Mouse (Mus musculus) frontal cortex, adult (tissue): ENCODE measurements around the gene 5730522E02Rik.

Experiments used
- ATAC-seq: cut with Nextera tagmentation; 2 replicates; pipeline ENCODE4 v1.9.2; 2017; ENCODE audit warnings: mild to moderate bottlenecking, moderate library complexity, mixed read lengths; ENCODE audit not compliant: low TSS enrichment

5730522E02Rik gene

DNA sequence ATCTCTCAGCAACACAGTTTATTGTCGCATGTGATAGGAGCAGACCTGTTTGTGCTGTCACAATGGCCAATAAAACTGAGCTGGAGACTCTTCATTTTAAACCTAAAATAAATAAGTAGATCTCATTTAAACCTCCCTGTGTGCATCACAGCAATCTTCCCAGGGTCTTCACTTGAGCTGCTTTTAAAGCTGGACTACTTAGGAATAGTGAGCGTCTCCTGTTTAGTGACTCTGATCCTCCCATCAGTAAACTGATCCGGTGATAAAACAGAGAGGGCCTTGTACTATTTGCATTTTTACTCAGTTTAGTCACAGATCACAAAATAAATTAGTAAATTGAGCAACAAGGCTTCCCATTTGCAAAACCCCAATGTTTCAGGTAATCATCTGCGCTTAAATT is 206.5 kb downstream of the 5730522E02Rik start:
- no peak for ATAC-seq

DNA sequence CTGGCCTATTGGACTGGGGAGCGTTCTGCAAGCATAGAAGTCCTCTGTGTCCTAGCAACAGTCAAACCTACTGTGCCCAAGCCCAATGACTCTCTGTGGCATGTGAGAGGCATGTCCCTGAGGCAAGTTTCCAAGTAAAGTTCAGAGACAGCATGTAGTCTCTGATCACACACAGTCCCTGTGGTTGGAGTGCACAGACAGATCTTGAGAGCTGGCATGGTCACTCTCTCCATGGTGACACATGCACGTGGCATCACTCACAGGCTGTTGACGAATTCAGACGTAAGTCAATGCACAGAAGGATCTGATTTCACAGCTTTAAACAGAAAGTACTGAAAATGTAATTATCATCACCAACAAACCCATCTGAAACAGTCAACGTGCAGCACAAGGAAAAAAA is 210.8 kb downstream of the 5730522E02Rik start:
- ATAC-seq: no peak

DNA sequence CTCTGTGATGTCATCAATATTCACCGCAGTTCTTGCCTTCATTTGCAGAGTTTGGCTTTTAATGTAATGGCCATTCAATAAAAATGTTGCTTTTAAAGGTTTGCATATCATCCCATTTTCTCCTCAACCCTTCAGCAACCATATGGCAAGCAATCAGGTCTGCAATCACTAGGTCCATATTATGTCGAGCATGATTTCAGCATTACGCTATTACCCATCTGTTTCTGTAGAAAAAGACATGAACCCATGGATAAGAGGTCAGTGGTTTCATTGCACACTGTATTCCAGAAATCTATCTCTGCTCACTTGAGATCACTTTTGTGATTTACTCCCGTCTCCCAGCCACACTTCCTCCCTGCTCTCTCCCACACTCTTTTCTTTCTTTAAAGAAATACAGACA is 213.1 kb downstream of the 5730522E02Rik start:
- no peak for ATAC-seq

DNA sequence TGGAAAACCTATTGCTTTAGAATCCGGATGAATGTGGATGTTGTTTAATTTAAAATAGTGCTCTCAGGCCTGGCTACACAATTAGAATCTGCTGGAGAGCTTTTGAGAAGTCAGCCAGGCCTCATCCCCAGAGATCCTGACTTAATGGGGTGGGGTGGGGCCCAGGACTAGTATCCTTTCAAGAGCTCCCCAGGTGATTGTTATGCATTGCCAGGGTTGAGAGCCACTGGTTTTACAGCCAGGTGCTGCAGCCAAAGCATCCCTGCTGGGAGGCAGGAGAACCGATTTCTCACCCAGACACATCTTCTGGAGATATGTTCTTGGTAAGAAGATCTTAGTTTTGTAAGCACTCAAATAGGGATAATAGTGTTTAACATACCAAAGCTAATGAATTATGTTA is 216.4 kb downstream of the 5730522E02Rik start:
- ATAC-seq: 0 out of 2 replicates have a peak, but pooled peaks have one; percentile 5

DNA sequence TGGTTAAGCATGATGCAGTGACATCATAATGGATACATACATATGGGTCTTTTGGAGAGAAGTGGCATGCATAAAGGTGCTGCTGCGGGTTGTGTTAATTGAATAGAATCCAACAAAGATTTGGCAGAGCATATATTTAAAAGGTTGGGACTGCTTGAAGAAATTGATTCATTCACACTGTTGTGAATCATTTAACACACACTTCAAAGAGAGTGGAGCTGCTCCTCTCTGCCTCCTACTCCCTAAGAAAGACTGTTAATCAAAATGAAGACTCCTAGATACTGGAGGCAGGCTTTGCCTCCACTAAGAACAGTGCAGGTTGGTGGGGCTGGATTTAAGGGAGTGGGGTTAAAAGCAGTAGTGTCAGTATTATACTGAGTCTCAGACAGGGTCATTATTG is 218.3 kb downstream of the 5730522E02Rik start:
- peak; percentile 52 for ATAC-seq

DNA sequence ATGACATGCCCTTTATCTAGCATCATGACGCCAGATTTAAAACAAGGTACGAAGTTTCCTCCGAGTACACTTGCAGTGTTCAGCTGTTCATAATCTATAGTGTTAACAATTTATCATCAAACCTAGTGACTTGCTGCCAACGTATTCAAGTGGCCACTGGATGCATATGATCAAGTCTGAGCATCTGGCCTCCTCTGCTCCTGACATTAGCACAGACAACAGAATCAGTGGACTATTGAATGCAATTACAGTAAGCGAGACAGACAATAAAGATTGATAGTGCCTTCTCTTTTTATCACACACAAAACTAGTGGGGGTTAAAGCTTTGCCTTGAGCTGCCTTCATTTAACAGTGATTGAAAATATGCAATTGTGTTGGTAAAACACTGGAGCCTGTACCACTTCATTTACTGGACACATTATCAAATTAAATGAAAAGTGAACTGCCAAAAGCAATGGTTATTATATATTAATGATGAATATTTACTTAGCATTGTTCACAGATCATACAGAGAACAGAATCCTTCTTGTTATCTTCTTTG is 231.8 kb downstream of the 5730522E02Rik start:
- ATAC-seq: no peak

DNA sequence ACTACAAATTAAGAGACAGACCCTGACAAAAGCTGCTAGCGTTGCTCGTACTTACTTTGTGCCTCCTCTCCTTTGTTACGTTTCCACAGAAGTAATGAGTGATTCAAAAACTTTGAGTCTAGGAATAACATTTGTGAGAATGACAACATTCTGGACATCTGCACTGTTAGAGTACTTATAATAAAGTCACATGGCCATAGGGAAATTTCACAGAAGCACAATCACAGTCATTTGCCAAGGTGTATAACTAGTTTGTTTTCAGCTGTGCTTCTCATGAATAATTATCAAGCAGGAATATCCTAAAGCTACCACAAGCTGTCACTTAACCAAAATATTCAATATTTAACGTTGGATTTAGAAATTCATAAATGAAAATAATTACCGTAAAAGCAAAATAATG is 269.1 kb downstream of the 5730522E02Rik start:
- ATAC-seq: no peak; the same call in 1 of the 2 replicates

DNA sequence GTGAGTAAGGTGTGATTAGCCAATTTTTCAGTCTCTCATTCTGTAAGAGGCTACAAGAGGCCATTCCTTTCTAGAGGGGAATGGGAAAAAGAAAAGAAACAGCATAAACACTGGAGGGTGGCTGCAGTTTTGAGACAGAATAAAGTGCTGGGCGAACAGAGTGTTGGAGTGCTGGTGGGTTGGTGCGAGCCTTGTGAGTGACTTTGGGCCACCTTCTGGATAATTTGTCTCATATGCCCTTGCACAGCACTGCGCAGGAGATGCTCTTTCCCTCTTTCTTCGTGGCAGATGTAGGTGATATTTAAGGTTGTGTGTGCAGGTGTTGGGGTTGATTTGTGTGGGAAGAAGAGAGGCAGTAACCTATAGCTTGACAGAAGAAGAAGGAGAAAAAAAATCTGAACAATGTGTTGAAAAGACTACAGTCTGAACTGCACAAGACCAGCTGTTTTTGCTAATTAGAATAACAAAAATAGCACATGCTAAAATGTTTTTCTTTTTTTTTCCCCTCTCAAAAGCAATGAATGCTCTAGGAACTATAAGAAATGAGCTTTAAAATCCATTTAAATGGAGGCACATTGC is 269.8 kb downstream of the 5730522E02Rik start:
- peak; percentile 80 for ATAC-seq

DNA sequence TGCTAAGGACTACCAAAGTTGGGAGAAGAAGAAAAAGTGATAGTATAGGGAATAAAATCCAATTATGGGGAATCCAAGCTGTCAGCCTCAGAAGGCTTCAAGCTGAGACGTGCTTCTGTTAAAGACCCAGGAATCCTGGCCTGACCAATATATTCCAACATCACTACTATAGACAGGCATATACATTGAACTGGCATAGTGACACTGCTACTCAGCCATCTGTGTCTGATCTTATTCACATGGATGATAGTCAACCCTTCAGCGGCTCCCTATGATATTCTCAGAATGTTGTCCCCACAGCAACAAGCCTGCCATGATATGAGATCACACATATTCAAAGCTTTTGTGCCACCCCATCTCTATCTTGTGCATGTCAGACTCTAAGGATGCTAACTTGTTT is 284.3 kb downstream of the 5730522E02Rik start:
- no peak for ATAC-seq

DNA sequence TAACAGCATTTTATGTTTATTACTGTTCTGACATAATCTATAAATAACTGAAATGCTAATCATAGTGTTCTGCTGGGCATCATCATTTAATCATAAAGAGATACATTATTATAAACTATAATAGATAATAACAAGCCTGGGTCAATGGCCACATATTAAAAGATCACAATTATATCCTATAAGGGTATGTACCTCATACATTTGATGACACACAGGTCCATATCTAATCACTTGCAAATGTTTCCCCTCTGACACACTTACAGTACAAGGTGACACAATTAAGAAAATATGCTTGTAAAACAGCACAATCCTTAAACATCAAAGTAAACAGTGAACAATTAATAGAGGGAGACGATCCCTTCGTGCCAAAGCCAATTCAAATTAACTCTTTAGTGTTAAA is 308.2 kb downstream of the 5730522E02Rik start:
- no peak for ATAC-seq

DNA sequence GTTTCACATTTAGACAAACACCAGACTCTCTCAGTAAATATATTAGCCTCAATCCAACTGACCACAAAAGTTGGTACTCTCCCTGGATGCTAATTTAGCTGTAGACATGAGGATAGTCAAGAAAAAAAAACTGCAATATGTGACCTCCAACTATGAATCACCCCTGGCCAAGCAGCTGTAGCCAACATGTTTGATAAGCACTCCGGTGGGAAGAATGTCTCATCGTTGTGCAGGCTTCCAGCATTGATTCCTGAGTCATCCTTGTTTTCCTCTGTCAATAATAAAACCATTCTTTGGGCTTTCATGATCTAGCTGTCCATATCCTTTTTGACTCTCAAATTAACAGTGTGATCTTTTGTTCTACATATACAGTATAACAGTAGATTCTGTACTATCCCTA is 308.9 kb downstream of the 5730522E02Rik start:
- no peak for ATAC-seq

DNA sequence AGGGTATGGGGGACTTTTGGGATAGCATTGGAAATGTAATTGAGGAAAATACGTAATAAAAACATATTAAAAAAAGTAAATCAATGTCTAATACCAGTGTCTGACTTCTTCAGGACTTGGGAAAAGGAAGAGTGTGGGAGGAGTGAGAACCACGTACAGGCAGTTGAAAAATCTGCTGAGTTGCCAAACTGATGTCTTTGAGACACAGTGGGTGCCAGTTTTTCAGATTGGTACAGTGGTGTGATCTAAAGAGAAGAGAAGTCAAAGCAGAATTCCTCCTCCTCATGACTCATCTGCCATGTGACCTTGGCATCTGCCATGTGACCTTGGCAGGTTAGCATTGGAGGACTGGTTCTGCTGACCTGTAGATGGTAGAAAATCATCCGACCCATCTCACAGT is 316.7 kb downstream of the 5730522E02Rik start:
- ATAC-seq: peak; percentile 69; the same call in 1 of the 2 replicates

DNA sequence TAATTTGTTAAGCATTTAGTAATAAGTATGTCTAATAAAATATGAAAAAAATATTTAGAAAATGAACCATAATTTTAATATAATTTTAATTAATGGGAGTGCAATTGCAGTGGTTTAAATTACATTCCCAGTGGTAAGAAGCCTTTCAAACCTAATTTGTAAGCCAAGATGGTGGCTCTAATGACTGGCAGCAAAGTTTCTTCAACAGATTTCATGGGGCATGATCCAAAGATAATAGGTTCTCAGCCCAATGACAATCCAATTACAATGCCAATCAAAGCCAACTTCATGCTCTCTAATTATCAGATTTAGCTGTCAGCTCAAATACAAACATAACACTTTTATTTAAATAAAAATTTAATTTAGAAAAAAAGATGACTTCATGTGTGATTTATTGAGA is 337.6 kb downstream of the 5730522E02Rik start:
- no peak for ATAC-seq

DNA sequence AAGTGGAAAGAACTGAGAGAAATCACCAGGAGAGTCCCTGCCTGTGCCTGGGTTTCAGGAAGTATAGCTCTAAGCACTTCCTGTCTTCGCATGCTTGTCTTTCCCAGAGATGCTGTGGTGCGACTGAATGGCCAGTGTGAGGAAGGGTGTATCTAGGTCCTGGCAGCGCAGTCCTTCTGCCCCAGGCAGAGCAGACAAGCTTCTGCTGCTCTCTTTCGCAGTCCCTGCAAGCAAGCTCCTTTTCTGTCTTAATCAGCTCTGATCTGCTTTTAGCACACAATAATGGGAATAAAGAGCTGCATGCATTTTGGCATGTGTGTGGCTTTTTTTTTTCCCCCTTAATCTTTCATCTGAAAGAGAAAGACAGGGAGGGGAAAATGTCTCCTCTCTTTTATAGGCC is 338.2 kb downstream of the 5730522E02Rik start:
- ATAC-seq: no peak

DNA sequence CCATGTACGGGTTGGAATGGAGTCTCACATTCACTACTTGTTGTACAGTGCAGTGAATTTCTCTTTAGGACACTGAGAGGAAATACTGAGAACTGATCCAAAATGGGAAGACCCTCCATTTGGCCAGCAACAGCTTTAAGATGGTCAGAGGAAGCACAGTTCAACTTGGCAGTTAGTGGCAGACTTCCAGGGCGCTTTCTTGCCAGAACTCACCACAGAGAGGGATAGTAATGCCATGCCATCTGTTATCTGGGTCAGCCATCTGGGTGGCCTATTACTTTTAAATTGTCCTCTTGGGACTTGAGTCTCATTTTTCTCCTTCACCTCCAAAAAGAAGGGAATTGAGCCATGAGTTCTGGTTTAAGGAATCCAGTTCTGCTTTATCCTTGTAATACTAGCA is 344.3 kb downstream of the 5730522E02Rik start:
- no peak for ATAC-seq

DNA sequence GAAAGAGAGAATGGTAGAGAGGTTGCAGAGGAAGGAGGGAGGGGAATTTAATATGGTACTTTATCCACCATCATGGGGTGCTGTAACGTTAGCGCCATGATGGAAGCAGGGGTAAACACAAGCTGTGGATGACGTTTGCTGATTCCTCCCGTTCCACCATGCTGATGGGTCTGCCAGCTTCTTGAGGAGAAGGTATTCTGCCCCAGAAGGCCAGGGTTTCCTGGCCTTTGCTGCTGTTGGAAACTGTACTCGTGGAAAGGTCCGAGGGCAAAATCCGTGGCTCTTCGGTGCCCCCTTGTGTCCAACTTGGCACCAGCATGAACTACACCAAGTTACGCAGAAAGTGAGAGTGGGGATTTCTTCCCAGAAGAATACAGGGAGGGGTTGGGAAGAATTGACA is 347.9 kb downstream of the 5730522E02Rik start:
- ATAC-seq: peak; percentile 87

DNA sequence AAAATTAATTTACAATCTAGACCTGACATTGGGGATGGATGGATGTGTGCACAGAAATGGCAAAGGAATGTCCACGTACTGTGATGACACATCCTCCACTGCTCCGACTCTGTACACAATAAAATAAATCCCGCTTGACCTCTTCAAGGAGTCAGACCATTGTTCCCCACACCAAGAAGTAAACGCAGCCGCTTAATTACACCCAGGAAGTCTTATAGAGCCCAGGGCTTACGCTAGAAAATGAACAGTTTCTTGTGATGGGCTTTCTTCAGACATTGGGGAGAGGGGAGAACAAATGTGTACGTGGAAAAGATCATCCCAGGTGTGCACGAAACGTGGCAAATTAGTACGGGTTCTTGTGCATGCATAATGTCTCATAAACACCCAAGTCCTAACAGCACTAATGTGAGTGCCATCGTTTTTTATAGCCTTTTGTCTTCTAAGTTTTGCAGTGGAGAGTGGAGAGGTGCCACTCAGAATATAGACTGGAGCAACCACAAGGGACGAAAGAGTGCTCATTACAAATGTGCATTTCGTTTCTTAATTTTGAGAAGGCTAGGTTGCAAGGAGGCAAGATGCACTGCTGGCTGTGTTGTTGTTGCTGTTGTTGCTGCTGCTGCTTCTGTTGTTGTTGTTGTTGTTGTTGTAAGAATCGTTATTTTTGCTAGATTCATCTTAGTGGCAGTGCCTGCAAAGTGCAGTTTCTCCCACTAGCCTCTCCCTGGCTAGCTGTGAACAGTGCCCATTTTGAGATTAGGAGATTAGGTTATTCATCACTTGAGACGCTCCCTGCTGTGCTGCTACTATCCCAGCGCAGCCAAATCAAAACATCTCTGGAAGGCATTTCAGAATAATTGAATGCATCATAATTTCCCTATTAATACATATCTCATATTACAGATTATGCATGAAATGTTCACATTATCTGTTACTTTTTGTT is 353.7 kb downstream of the 5730522E02Rik start:
- 0 out of 2 replicates have a peak, but pooled peaks have one; percentile 36 for ATAC-seq

DNA sequence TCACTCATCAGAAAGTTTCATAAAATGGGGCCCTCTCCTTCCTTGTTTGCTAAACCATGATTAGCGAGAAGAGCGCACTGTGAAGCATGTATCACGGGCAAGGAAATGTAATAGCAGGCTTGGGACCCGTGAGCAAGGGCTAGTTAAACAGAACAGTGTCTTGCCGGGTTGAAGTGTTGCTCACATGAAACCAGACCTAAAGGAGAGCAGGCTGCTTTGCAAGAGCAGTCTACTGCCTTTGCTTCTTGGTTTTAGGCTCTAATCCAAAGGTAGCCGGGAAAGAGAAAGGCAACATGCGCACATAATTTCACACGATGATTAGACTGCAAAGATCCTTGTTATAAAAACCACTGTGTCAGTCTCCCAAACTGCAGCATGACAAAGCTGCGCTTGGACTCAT is 354.8 kb downstream of the 5730522E02Rik start:
- ATAC-seq: peak; percentile 64

DNA sequence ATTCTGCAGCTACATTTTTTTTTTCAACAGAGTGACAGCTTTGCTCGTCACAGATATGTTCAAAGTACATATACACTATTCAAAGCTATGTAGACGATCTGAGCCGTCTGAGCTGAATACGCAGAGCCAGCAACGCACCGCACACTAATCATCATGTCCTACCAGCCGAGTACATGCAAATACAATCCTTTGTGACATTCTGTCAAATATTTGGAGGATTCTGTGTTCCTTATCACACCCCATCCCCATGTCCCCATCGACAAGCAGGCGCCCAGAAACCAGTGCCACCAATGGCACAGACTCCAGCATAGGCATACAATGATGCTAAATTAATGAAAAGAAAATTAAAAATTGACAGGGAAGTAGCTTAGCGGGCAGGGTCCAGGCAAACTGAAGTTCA is 356.3 kb downstream of the 5730522E02Rik start:
- no peak for ATAC-seq

DNA sequence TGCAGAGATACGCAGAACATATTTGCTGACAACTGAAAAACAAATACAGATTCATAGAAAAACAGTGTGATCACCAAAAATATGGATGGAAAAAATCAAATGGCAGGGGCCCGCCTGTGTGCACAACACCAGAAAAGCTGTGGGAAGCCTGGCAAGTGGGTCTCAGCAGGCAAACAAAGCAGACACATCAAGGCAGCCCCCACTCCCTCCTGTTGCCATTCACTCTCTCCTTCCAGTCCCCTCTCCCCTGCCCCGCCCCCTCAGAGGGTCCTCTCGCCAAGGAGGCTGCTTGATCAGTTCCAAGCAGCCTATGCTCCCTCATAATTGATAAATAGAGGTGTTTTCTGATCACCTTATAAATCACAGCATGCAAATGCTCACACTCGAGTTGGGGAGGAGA is 357.5 kb downstream of the 5730522E02Rik start:
- no peak for ATAC-seq

DNA sequence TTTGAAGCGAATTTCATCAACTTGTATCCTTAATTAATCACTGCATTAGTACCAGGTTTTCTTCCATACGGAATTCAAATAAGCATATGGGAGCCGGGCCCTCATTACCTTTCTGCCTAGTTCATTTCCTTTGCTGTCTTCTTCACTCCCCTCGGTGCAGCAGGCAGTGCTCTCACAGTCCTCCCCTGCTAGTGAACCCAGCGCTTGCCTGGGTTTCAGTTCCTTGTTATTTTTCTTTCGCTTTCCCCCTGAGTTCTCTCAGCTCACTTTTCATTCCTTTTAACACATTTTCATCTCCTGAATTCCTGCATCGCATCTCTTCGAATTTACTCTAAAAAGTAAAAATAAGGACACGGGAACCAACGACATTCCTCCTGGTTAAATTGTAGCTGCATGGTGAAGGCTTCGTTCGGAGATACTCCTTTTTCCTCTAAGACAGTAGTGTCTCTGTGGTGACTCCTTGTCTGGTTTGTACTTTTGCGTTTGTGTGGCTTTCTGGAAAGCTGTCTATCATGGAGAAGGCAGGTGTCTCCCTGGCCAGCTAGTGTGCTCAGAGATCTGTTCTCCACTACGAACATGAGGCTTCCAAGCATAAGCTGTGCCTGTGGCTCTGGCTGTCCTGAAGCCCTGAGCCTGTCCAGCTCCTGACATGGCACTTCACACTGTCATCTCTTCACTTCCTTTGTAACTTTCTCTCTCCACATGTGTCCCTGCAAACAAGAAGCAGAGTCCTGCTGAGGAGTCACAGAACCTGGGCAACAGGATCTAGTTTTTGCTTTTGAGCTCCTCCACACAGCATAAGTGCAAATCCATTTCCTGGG is 361.5 kb downstream of the 5730522E02Rik start:
- ATAC-seq: peak; percentile 81

DNA sequence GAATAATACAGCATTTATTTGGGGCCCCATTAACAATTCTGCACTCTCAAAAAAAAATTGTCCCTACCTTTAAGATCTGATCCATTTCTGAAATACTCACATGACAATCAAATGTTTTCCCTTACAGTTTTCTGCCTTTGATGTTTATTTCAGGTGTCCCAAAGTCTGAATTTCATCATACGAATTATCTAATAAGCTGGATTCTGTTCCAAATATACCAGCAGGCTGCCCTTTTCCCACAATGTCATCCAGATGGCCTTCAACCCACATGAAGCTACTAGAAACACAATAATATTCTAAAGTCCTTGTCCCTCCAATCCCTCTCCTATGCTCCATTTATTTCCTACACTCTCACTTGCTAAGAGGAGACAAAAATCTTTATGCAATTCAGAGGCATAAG is 372.1 kb downstream of the 5730522E02Rik start:
- no peak for ATAC-seq
